Mouse (Mus musculus) kidney, adult 11 months (tissue): ENCODE data around the gene Smap2.

Experiments used
- DNase-seq: peaks from one replicate; pipeline ENCODE4 v3.0.0; 2022

The Smap2 gene

GRCm38 (mm10) chr4:120974711-120975427 is 42.2 kb downstream of the Smap2 start:
- DNase-seq, result peak; percentile 75

DNA sequence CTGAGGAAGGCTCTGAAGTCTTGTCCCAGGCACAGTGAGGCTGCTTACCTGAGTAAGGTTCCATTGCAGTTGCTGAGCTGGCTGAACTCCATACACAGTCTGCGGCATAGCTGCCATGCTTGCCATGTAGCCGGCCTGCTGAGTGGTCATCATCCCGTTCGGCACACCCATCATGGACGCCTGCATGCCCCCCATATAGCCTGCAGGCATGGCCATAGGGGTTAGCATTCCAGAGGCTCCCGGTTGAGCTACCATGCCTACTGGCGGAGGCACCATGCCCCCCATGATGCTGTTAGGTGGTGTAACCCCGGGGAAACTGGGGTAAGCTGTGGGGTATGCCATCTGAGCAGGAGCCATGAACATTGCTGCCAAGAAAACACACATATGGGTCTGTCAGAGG is 45.2 kb downstream of the Smap2 start:
- no peak for DNase-seq

- no peak for DNase-seq
Measured at GRCm38 (mm10) chr4:120969382-120970146, 47.5 kb downstream of the Smap2 start.

DNA sequence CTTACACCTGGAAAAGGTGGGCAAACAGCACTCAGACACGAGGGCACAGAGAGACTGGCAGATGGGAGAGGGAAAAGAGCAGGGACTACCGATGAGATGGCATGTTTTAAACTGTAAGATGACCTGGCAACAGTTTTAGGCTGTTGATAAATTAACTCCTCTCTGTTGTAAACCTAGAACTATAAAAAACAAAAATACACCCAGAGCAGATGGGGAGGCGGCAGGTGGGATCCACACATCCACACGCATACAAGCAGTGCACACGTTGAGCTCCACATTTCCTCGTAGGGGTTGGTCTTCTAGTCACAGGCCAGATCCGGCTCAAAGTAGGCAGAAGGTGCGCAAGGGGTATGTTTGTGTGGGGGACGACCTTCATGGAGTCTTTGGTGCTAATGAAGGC is 48.6 kb downstream of the Smap2 start:
- no peak for DNase-seq

- no peak for DNase-seq
Measured at GRCm38 (mm10) chr4:120955586-120955985, 61.5 kb downstream of the Smap2 start.

DNA sequence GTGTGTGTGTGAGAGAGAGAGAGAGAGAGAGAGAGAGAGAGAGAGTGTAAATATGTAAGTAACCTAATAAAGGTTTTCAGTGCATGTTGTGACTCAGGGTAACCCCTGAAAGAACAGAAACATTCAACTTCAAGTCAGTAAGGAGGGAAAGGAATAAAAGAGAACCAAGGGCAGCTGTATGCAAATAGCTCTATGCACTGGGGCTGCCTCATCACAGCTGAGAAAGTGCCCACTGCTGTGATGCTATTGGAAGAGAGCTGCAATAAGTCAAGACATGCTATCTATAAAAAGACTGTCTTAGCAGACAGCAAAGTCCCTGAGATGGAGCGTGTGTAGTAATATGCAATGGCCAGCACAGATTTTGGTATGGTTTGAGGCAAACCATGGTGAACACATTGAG is 63.4 kb downstream of the Smap2 start:
- DNase-seq, result no peak

DNA sequence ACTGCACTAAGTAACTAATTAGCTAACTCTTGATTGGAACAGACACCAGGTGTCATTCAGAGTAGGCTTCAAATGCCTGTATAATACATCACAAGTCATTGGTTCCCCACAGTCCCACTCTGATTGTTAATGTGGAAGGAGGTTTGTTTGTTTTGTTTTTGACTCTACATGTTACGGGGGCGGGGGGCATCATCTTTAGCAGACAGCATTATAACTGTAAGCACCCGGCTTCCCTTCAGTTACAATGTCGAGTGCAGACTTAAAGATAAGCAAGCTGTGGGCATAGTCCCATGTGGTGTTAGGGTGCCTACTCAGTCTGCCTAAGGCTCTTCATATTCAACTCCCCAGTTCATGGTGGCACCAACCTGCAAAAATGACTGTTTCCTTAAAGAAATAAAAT is 64.0 kb downstream of the Smap2 start:
- DNase-seq, result no peak

- no peak for DNase-seq
Measured at GRCm38 (mm10) chr4:120952163-120952562, 64.9 kb downstream of the Smap2 start.

DNA sequence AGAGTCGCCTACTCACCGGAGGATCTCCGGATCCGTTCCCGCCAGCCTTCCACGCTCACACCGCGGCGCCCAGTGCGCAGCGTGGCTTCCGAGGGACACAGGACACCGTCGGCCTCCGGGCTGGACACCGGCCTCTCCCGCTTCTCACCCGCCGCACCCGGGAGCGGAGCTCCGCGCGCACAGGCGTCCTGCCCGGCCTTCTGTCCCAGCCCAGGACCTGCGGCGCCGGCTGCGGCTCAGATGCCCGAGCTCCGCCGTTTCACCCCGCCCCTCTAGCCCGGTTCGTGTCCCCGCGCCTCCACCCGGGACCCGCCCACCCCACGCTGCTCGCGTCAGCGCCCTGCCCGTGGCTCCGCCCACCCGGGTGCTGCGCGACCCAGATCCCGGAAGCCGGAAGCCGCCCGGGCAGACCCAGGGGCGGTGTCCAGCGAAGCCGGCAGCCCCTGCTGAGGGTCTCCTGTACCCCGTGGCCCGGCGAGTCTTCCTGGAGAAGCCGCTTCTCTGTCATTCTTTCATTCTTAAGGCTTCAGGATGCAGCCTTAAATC is 65.5 kb downstream of the Smap2 start, which contains the start of gene Zfp69:
Gene Zfp69 (minus strand): TSS at position 272 of the 546 bp plus-strand sequence.
- peak; percentile 84 for DNase-seq

DNA sequence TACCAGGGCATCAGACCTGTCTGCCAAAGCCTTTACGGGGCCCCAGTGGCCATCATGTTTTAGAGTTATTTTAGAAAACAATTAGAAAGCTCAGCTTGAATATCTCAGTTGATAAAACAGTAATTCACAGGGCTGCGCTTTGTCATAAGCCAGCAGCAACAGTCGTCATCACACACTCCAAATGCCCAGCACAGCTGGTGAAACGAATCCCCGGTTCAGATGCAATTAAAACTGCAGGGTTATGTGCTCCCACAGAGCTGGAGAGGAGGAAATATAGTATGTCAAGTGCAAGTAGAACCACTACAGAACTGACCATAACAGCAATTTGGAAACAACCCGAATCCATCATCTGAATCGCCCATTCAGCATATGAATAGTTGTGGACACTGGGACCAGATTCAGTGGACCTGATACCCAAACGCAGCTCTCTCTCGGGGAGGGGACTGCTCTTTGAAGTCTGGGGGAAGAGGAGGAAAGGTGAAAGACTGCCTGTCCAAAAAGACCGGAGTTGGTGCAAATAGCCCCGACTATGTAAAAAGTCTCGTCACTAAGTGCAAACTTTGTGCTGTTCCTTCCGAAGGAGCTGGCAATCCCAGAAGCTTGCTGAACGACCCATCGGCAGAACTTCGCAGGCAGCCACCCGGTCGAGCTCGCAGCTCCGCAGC is 66.2 kb downstream of the Smap2 start:
- no peak for DNase-seq

- no peak for DNase-seq
Measured at GRCm38 (mm10) chr4:120948938-120949337, 68.1 kb downstream of the Smap2 start.

DNA sequence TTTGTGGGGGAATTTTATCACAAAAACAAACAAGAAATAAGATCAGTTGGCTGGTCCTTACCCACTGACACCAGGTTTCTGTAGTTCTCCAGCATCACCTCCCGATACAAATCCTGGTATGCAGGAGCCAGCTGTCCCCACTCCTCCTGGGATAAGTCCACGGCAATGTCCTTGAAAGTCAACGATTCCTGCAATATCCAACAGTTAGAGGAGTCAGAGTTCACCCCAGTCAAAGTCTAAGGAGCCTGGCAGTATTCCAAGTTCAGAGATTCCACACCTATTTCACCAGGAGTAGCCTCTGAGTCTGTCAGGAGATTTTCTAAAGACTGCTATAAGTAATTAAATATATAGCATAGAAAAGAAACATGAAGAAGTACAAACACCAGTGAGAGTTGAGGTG is 82.0 kb downstream of the Smap2 start:
- DNase-seq, result peak; percentile 52

GRCm38 (mm10) chr4:120930736-120931135 is 86.3 kb downstream of the Smap2 start:
- no peak for DNase-seq

GRCm38 (mm10) chr4:120928686-120929085 is 88.4 kb downstream of the Smap2 start:
- no peak for DNase-seq

DNA sequence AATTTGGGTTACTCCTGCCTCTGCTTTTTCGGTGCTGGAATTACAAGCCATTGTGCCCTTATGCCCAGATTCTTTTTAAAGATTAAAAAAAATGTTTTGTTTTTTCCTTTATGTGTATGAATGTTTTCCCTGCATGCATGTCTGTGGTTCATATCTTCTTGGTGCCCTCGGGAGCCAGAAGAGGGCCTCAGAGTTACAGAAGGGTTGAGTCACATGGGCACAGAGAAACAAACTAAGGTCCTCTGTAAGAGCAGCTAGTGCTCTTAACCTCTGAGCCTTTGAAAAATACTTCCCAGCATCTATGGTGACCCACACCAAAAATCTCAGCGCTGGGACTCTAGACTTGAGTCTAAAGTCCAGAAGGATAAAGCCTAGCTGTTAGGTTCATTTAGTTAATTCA is 91.7 kb downstream of the Smap2 start:
- peak; percentile 66 for DNase-seq

GRCm38 (mm10) chr4:120924554-120925299 is 92.3 kb downstream of the Smap2 start, which contains the start of gene Exo5:
Exo5 (minus strand) TSS chr4:120925017.
- peak; percentile 87 for DNase-seq

DNA sequence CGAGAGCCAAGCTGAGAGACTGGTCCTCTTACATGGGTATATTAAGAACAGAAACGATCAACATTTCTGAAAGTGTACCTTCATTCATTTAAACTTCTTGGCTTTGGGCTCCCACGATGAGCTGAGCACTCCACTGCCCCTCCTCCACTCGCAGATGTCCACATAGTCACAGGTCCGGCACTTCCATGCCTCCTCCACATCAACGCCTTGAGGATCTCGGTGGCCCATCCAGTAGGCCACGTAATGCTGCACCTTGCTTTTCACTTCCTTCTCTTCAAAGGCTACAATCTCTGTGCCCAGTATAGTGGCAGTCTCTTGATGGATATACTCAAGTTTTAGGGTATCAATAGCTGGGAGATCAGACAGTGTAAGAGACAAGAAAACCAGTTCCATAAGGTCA is 95.6 kb downstream of the Smap2 start:
- DNase-seq, result no peak
